Mouse (Mus musculus): Measurements from ENCODE around the gene Gstm7. TPM values are rescaled to one million over a fixed set of nuclear protein-coding genes. Genes with fewer than 3 reads are reported as not detected.
"Not testable (repeated sequence)": the region's sequence is repeated elsewhere in the genome, so short reads cannot be mapped to it uniquely, and the experiment has no call there.

Gstm7 gene
- polyA plus RNA-seq, 2 experiments from 2014 or later: 0.94 TPM; not detected in 1

DNA sequence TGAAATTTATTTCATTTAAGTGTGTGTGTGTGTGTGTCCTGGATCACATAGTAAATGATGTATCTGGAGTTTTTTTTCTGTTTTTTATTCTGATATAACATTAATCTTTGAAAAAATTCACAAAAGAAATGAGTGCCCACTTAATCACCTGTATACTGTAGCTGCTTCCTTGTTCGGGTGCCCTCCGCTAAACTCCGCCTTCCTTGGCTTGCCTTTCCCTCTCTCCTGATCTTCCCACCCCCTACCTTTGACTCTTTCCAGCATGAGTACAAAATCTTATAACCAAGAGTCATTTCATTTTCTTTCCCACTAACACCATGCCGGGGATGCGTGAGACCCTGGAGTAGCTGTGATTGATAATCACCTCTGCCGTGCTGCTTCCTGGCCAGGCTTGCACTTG is 511 bp upstream of the Gstm7 start:
- no peak for ATAC-seq

DNA sequence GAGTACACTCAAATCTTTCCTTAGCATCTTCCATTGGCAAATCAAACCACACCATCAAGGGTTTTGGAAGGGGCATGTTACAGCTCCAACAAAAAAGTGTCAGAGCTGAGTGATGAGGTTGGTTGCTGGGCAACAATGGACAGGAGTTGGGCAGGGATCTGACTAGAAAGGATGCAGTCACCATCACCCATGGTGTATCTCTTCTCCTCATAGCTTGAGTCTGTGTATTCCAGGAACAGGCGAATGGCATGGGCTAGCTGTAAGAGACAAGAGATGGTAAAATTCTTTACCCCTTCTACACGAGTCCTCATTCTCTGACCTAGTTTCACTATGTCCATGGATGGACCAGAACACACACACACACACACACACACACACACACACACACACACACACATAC is 483 bp downstream of the Gstm7 start:
- ATAC-seq: no peak

DNA sequence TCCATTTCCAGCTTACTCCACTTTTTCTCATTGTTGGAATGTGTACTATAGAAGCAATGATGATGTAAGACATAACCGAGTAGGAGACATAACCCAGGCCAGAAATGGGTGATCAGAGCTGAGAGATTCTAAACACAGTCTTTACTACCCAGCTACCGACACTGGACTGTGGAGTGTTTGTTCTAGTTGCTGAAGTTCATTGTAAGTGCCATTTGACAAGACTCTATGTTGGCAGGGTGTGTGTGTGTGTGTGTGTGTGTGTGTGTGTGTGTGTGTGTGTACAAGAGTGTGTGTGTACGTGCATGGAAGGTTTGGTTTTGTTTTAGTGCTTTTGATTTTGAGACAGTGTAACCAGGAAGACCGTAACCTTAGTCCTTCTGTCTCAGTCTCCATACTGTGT is 1.9 kb downstream of the Gstm7 start:
- ATAC-seq: no peak

GRCm38 (mm10) chr3:107929243-107929642 is 2.4 kb downstream of the Gstm7 start:
- no peak for ATAC-seq

- ATAC-seq: no peak
Observed at GRCm38 (mm10) chr3:107928691-107929090, 2.9 kb downstream of the Gstm7 start.

- no peak for ATAC-seq
Observed at GRCm38 (mm10) chr3:107927841-107928240, 3.8 kb downstream of the Gstm7 start.

GRCm38 (mm10) chr3:107925335-107925734 is 6.3 kb downstream of the Gstm7 start:
- no peak for ATAC-seq

- ATAC-seq: no peak
Observed at GRCm38 (mm10) chr3:107920348-107920747, 11.3 kb downstream of the Gstm7 start.

DNA sequence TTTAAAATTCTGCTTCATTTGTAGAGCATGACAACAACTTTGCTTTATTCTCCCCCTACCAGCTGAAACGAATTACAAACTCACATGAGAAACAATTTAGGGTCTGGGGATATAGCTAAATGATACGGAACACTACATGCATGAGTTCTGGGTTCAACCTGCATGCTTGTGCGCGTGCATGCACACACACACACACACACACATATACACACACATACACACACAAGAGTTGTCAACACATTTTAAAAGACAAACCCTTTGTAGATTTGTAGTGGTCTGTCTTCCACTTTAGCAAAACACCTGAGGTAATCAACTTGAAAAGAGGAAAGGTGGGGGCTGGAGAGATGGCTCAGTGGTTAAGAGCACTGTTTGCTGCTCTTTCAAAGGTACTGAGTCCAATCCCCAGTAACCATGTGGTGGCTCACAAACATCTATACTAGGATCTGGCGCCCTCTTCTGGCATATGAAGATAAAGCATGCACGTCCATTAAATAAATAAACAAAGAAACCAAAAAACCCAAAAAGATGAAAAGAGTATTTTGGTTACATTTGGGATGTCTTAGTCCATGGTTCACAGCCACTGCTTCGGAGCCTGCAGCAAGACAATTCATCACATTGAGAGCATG is 13.7 kb downstream of the Gstm7 start:
- no peak for ATAC-seq

DNA sequence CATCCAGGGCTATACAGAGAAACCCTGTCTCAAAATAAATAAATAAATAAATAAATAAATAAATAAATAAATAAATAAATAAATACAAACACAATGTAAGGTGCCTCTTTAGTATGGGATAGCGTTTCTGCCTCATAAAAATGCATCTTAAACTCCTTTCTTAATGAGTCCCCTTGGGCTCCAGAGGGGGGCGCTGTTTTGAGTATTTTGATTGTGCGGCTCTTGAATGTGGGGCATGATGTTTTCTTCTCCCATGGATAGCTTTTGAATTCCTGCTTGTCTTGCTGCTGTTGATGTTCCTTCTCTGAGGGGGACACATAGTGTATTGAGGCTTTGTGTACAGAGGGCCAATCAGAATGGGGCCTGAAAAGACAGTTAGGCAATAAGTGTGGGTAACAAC is 14.5 kb downstream of the Gstm7 start:
- ATAC-seq: no peak

DNA sequence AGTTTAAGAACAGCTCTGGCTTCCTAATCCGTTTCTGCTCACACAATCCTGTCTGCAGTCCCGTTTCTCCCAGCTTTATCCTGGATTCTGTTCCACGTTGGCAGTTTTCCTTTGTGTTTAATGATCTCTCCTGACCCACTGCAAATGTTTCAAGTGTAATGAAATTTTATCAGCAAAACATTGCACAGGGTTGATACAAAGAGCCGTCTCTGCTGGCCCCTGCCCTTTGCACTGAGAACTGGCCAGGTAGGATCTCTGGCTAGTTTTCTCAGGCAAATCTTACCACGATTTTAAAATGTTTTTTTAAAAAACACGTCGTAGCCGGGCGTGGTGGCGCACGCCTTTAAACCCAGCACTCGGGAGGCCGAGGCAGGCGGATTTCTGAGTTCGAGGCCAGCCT is 14.9 kb downstream of the Gstm7 start:
- no peak for ATAC-seq

DNA sequence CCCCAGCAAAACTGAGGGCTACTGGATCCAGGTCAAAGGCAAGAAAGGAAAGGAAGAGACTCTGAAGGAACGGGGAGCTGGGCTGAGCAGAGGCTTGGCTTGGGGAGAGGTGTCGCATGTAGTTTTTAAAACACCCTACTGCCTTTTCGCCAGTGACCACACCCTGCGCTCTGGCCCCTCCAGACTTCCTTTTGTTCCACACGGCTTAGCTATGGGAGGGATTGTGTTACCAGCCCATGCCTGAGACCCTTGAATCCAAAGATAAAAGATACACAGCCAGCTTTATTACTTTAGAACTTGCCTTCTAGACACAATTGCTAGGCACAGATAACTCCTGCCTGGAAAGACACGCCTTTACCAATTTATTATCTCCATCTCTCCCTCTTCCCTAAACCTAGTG is 25.7 kb downstream of the Gstm7 start:
- no peak for ATAC-seq

DNA sequence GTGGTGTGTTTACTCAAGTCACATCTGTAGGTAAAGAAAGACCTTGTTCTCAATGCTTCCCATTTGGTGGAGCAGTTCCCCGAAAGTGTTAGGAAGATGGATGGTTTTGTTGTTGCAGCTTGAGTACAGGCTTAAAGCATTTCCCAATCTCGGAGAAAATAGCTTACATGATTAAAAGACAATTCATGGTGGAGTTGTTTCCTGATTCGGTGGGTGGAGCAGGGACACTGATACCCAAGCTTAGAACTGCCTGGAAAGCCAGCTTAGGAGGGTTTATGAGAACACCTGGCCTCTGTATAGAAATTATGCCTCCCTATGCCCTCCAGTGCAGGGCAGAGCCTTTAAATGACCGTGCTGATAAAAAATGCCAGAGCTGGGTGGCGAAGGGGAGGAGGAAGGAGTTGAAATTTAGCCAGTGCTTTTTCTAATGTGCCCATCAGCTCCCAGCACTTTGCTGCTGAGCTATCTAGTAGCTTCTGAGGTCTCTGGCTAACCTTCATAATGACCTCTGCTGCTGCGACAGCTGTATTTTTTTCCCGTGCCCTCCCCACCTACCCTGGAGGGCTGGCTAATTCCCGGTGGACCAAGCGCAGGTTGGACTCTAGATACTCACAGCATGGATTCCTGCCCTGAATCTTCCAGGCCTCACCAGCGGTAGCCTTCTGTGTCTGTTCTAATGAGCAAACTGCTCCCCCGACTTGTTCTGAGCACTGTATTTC is 30.5 kb downstream of the Gstm7 start:
- no peak for ATAC-seq

GRCm38 (mm10) chr3:107898691-107899090 is 32.9 kb downstream of the Gstm7 start:
- ATAC-seq: no peak

- no peak for ATAC-seq
Observed at GRCm38 (mm10) chr3:107895720-107896569, 35.7 kb downstream of the Gstm7 start, which contains the start of gene Gstm5. Gene Gstm5 (plus strand): TSS chr3:107895821.

GRCm38 (mm10) chr3:107895194-107895719 is 36.4 kb downstream of the Gstm7 start:
- no peak for ATAC-seq

GRCm38 (mm10) chr3:107889236-107889635 is 42.4 kb downstream of the Gstm7 start:
- not testable (repeated sequence) for ATAC-seq

- no peak for ATAC-seq
Observed at GRCm38 (mm10) chr3:107887674-107888495, 43.7 kb downstream of the Gstm7 start.

- ATAC-seq: no peak
Observed at GRCm38 (mm10) chr3:107877747-107878736, 53.6 kb downstream of the Gstm7 start.

DNA sequence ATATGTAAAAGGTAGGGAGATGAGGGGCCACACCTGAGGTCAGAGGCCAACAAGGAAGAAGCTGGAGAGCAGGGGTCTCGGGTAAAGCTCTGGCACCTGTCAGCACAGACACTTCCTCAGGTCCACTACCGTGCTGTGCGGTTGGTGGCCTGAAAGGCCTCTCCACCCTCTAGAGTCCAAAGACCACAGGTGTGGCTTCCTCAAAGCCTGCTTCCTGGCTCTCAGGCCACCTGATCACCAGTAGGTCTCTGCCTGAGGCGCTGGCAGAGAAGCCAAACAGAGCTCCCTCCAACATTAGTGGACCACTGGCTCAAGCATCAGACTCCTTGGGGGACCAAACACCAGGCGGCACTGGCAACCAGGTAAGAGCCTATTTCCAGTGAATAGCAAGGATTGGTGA is 54.6 kb downstream of the Gstm7 start, which contains the start of gene Eps8l3:
TSS of gene Eps8l3 (plus strand) at position 225 of the 400 bp plus-strand sequence.
- ATAC-seq: no peak
